Mouse (Mus musculus) adrenal gland (tissue): Measurements from ENCODE around the gene Lilrb4a.
"Not testable (repeated sequence)": the region's sequence is repeated elsewhere in the genome, so short reads cannot be mapped to it uniquely, and the experiment has no call there.

Source experiments
- intact Hi-C: fragments of 180-260 bp; cut with DNase I; formaldehyde crosslinking; loops from one replicate; pipeline ENCODE4 v1.15.1; 2025
- long read RNA-seq, 2 experiments: library from polyadenylated mRNA; unstranded; transcript quantifications; one replicate each; pipeline ENCODE4 v2.0.0; 2020; ENCODE audit warnings: borderline replicate concordance in 1 of 2; ENCODE audit not compliant: insufficient replicate concordance in 1 of 2

Gene Lilrb4a
- long read RNA-seq, experiment 1, transcript Lilrb4a-201 (9 exons, 1,381 nt), result major isoform, 7 of 13 reads
- long read RNA-seq, experiment 1, partial matches to known transcripts, result 0 of 13 reads
- long read RNA-seq, experiment 1, other reads (novel, unspliced or antisense), result 2 of 13 reads
- long read RNA-seq, experiment 2, partial matches to known transcripts, result 0 of 3 reads
- long read RNA-seq, experiment 2, other reads (novel, unspliced or antisense), result 2 of 3 reads

DNA sequence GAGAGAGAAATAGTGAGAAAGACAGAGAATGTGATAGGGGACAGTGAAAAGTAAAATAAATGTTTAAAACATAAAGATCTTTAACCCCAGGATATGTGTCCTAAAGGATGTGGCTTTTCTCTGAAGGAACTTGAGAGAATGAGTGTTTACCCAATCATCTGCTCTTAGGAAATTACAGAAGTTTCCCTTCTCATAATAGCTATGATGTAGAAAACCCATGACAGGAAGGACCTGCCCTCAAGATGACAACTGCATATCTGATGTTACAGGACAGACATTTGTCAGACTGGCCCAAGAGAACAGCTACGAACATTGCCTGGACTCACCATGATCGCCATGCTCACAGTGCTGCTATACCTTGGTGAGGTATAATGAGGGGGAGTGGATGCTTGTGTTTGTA lies at the start of gene Lilrb4a:
Gene Lilrb4a (plus strand): TSS at position 266 of the 400 bp plus-strand sequence.
- intact Hi-C loops, result not testable (repeated sequence)

- intact Hi-C loops, result no loop called here
These were observed 39.1 kb upstream of the Lilrb4a start for GRCm38 (mm10) chr10:51451610-51452009.

- intact Hi-C loops, result no loop called here
These were observed 37.0 kb upstream of the Lilrb4a start for GRCm38 (mm10) chr10:51453616-51454298.

- intact Hi-C loops, result no loop called here
These were observed 36.4 kb upstream of the Lilrb4a start for GRCm38 (mm10) chr10:51454365-51454764.

GRCm38 (mm10) chr10:51455762-51456161 lies 35.0 kb upstream of the Lilrb4a start:
- intact Hi-C loops, result no loop called here

DNA sequence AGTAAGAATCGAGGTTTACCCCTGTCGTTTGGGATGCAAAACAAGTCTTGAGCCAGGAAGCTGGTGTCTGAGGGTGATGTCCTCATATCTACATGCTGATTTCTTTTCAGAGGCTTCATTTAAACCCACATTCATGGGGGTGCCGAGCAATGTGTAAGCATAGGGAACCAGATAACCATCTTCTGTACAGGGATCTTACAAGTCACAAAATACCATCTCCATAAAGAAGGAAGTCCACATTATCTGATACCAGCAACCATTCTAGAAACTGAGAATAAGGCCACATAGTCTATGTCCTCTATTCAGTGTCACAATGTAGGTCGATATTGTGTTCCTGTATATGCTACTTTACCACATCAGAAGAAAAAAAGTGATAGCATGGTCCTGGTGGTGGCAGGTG lies 34.4 kb upstream of the Lilrb4a start:
- intact Hi-C loops, result no loop called here

DNA sequence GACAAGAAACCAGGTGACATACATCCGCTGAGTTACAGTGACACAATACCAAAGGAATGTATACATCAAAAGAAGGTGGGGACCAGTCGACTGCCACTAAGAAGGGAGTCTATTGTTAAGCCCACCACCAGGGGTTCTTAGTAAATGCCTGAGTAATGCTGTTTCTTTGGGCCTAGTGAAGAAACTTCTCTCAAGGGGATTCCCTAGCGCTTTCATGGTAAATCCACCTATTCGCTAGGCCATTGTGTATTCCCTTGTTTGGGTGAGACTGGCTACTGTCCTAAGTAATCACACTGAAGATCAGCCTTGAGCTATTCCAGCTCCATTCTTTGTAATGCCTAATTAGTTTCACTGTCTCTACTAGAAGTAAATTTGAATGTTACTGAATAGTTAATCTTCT lies 27.0 kb upstream of the Lilrb4a start:
- intact Hi-C loops, result not testable (repeated sequence)

DNA sequence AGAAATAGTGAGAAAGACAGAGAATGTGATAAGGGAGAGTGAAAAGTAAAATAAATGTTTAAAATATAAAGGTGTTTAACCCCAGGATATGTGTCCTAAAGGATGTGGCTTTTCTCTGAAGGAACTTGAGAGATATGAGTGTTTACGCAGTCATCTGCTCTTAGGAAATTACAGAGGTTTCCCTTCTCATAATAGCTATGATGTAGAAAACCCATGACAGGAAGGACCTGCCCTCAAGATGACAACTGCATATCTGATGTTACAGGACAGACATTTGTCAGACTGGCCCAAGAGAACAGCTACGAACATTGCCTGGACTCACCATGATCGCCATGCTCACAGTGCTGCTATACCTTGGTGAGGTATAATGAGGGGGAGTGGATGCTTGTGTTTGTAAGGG lies 10.4 kb upstream of the Lilrb4a start, which contains the start of the genes Gm49339 and Lilr4b:
Gene Gm49339 (plus strand): TSS at position 216 of the 400 bp plus-strand sequence.
Gene Lilr4b (plus strand): TSS at position 236 of the 400 bp plus-strand sequence.
- intact Hi-C loops, result not testable (repeated sequence)

DNA sequence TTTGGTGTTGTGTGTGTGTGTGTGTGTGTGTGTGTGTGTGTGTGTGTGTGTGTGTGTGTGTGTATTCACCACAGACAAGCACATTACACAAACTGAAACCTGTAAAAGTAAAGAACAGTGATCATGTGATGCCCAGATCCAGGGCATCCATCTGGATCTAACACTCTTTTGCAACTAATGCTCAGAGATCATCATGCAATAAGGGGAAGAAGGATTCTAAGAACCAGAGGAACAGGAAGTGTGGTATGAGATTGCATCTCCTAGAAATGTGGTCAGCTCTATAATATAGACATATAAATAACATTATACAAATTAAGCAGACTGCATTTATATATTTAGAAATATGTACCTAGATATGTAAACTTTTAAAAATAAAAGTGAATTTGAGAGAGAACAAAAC lies 29.3 kb downstream of the Lilrb4a start:
- intact Hi-C loops, result no loop called here

DNA sequence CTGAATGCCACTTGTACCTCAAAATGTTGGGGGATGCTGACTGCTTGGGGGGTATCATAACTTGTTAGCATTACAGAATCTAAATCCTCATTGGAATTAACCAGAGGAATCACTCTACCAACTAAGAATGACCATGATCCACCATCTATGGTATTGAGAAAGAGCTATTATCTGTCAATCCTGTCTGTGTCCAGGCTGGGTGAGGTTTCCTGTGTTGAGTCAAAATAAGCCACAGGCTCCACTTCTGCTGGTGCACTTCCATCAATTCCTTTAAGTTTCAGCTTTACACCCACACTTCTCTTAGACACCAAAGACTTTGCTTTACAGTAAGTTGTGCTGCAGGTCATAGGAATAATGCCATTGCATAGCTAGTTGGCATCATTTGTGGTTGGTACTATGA lies 30.7 kb downstream of the Lilrb4a start:
- intact Hi-C loops, result no loop called here

GRCm38 (mm10) chr10:51526090-51526489 lies 35.3 kb downstream of the Lilrb4a start:
- intact Hi-C loops, result no loop called here

DNA sequence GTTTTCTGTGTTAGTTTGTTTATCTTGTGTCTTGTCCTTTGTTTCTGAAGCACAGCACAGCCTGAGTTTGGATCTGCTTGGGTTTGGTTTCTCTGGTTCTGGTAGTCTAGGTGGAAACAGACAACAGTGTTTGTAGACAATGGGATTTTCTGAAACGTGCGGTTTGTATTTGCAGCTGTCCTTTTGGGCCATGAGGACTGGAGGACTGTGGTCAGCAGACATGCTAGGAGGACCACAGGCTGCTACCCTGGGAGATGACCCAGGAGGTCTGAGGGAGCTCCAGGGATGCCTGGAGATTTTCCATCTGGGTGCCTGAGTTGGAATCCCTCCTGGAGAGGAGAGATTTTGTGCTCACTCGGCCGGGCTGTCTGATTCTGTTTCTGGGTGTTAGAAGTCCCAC lies 35.9 kb downstream of the Lilrb4a start:
- intact Hi-C loops, result no loop called here

GRCm38 (mm10) chr10:51528840-51529434 lies 38.2 kb downstream of the Lilrb4a start:
- intact Hi-C loops, result no loop called here

GRCm38 (mm10) chr10:51529497-51529896 lies 38.7 kb downstream of the Lilrb4a start:
- intact Hi-C loops, result no loop called here

GRCm38 (mm10) chr10:51530813-51531212 lies 40.1 kb downstream of the Lilrb4a start:
- intact Hi-C loops, result no loop called here
